Mouse (Mus musculus) midbrain, postnatal 0 days (tissue): Measurements from ENCODE around the gene App. TPM values are rescaled to one million over a fixed set of nuclear protein-coding genes. Genes with fewer than 3 reads are reported as not detected.
A peak's percentile ranks its signal among the peaks of the same experiment; 100 is the strongest.

ENCODE experiments used
- ATAC-seq: fragments of 200-750 bp; cut with Nextera tagmentation; 2 replicates; pipeline ENCODE4 v1.8.0; 2017; ENCODE audit warnings: moderate number of reproducible peaks, mild to moderate bottlenecking, moderate TSS enrichment, moderate library complexity; ENCODE audit not compliant: low FRiP score
- DNase-seq: peaks from one replicate; pipeline ENCODE4 v3.0.0-alpha.2; 2015; ENCODE audit warnings: low spot score
- H3K27ac ChIP-seq: fragments of 300-500 bp; sonication (generic); 2 replicates; pipeline ENCODE4 v1.5.1; 2014; ENCODE audit warnings: low read depth, mild to moderate bottlenecking, low read length, mixed read lengths
- H3K27me3 ChIP-seq: fragments of 300-500 bp; sonication (generic); 2 replicates; pipeline ENCODE4 v1.6.1; 2014; ENCODE audit warnings: low read length, control low read depth, mixed read lengths; ENCODE audit not compliant: insufficient read depth
- H3K36me3 ChIP-seq: fragments of 300-500 bp; sonication (generic); 2 replicates; pipeline ENCODE4 v1.6.1; 2014; ENCODE audit warnings: low read length, control low read depth, mixed read lengths; ENCODE audit not compliant: insufficient read depth
- H3K4me1 ChIP-seq: fragments of 300-500 bp; sonication (generic); 2 replicates; pipeline ENCODE4 v1.6.1; 2014; ENCODE audit warnings: mild to moderate bottlenecking, control low read depth, antibody characterized with exemption, low read length, mixed read lengths; ENCODE audit not compliant: insufficient read depth
- H3K4me2 ChIP-seq: fragments of 300-500 bp; sonication (generic); 2 replicates; pipeline ENCODE4 v1.6.1; 2014; ENCODE audit warnings: low read depth, mild to moderate bottlenecking, low read length, mixed read lengths; ENCODE audit not compliant: poor library complexity, severe bottlenecking
- H3K4me3 ChIP-seq: fragments of 300-500 bp; sonication (generic); 2 replicates; pipeline ENCODE4 v1.5.1; 2014; ENCODE audit warnings: low read depth, mild to moderate bottlenecking, low read length, moderate library complexity
- H3K9ac ChIP-seq: fragments of 300-500 bp; sonication (generic); replicated peaks from 2 replicates; pipeline ENCODE4 v1.6.1; 2014; ENCODE audit warnings: mild to moderate bottlenecking, low read length, moderate library complexity, mixed read lengths; ENCODE audit not compliant: poor library complexity, severe bottlenecking
- H3K9me3 ChIP-seq: fragments of 300-500 bp; sonication (generic); 2 replicates; pipeline ENCODE4 v1.6.1; 2016; ENCODE audit warnings: low read length, control low read depth
- CTCF ChIP-seq: IDR thresholded peaks from 2 replicates; pipeline ENCODE4 v1.5.1; 2016; ENCODE audit warnings: antibody characterized with exemption, mild to moderate bottlenecking
- WGBS: fragments of 180-500 bp; shearing (Covaris S2); extraction: QIAGEN DNeasy Blood & Tissue Kit; methylation state at CpG from one replicate; pipeline ENCODE4 v1.1.7; 2014; 5-methylcytosine and 5-hydroxymethylcytosine counted together
- polyA plus RNA-seq: library from polyadenylated mRNA; unstranded; fragments of >200 nt; fragmentation: Nextera tagmentation; extraction: Ambion mirVana; gene quantifications from 2 replicates; pipeline ENCODE4 v1.2.1, GENCODE M21; 2015
- total RNA-seq: library from RNA; depleted of rRNA; stranded (reverse); fragments of >200 nt; gene quantifications from 2 replicates; pipeline ENCODE4 v1.2.3, GENCODE M21; 2014

App gene
- total and polyA plus RNA-seq, 2 experiments from 2014 or later, result 511 to 597 TPM

GRCm38 (mm10) chr16:85143863-85144262, 29.7 kb downstream of the App start:
- Histone ChIP-seq H3K4me2 (no peak overlapping the region), H3K4me3 (no peak overlapping the region), H3K9me3 (no peaks in the 10 kb centered on the region), H3K27me3 (no peaks in the 10 kb centered on the region), H3K4me1 (no peaks in the 10 kb centered on the region), H3K9ac (no peak overlapping the region), H3K36me3 (peaks cover 3% of the 10 kb centered on the region), H3K27ac (no peak overlapping the region)
- WGBS, result 87% methylated on average over 3 of the region's 3 CpGs
- ATAC-seq (no peak), DNase-seq (no peak)
- no peak for TF ChIP-seq CTCF

DNA sequence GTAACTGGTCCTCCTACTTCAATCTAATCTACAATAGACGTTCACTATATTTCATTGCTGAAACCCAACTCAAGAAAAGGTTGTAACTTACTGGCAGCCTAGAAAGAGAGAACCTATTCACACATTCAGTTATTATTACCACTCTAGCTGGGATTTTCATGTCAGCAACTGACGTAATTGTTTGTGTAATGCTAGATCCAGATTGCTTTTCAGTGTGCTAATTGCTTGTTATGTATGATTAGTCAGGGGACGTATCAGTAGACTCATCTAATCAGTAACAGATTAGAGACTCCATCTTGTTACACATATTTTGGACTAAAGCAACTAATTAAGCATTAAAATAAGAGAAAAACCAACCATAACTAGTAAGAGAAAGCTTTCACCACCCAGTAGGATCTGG, 30.4 kb downstream of the App start:
- no peak overlapping the region for H3K4me2 ChIP-seq
- H3K4me3 ChIP-seq, result no peak overlapping the region
- no peaks in the 10 kb centered on the region; the same call in 1 of the 2 replicates for H3K36me3 ChIP-seq
- H3K9ac ChIP-seq, result no peak overlapping the region
- DNase-seq (no peak), ATAC-seq (no peak)
- no peaks in the 10 kb centered on the region for H3K4me1 ChIP-seq
- no peaks in the 10 kb centered on the region for H3K9me3 ChIP-seq
- TF ChIP-seq CTCF, result no peak
- no peak overlapping the region for H3K27ac ChIP-seq
- WGBS, result 73% methylated on average over 3 of the region's 3 CpGs
- no peaks in the 10 kb centered on the region for H3K27me3 ChIP-seq

DNA sequence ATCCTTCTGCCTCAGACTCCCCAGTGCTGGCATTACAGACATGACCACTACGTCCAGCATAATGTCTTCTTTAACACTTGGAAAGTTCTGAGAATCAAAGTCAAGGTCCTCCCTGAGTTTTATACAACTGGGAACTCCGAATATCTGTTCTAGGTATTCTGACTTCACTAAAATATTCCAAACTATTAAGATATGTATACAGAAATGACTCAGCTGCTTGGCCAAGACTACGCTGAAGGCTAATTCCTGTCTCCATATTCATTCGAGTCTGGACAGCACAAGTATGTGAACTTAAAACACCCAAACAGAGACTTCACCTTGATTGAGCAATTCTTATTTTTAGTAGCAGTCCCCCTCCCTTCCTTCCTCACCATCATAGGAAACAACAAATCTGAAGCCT, 32.2 kb downstream of the App start:
- H3K4me3 ChIP-seq, result no peak overlapping the region
- no peaks in the 10 kb centered on the region for H3K27me3 ChIP-seq
- 94% methylated on average over 4 of the region's 4 CpGs for WGBS
- no peaks in the 10 kb centered on the region for H3K36me3 ChIP-seq
- DNase-seq (no peak), ATAC-seq (no peak)
- no peaks in the 10 kb centered on the region for H3K9me3 ChIP-seq
- H3K27ac ChIP-seq, result no peak overlapping the region
- no peak overlapping the region for H3K4me2 ChIP-seq
- no peaks in the 10 kb centered on the region for H3K4me1 ChIP-seq
- no peak overlapping the region for H3K9ac ChIP-seq
- no peak for TF ChIP-seq CTCF

DNA sequence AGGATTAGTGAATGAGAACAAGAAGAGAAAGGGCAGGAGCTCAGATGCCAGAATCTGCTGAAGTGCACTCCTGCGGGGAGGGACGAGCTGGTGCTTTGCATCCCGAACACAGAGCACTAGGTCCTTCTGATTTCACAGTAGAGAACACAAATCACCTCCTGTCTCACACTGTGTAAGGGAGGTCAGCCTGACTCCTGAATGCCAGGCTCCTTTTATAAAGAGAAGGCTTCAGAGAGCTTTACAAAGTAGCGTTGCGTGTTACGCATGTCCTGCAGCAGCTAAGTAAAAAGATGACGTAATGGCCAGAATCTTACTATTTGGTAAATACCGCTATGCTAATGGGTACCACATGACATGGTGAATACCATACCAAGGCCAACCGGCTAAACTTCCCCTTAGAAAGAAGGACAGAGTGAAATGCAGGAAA, 34.4 kb downstream of the App start:
- H3K36me3 ChIP-seq, result no peaks in the 10 kb centered on the region
- H3K4me1 ChIP-seq, result no peaks in the 10 kb centered on the region
- no peak overlapping the region for H3K4me3 ChIP-seq
- WGBS, result 22% methylated on average over 9 of the region's 9 CpGs
- H3K27ac ChIP-seq, result no peak overlapping the region
- no peaks in the 10 kb centered on the region for H3K9me3 ChIP-seq
- DNase-seq, result no peak
- no peak overlapping the region for H3K9ac ChIP-seq
- no peak overlapping the region for H3K4me2 ChIP-seq
- TF ChIP-seq CTCF, result no peak
- H3K27me3 ChIP-seq, result no peaks in the 10 kb centered on the region
- ATAC-seq, result peak; percentile 62; the same call in 1 of the 2 replicates

GRCm38 (mm10) chr16:85137348-85137747, 36.2 kb downstream of the App start:
- no peak for ATAC-seq
- no peaks in the 10 kb centered on the region for H3K36me3 ChIP-seq
- H3K4me2 ChIP-seq, result no peak overlapping the region
- DNase-seq, result no peak
- H3K4me3 ChIP-seq, result no peak overlapping the region
- no peak overlapping the region for H3K9ac ChIP-seq
- no peak overlapping the region; the same call in 1 of the 2 replicates for H3K27ac ChIP-seq
- WGBS, result 59% methylated on average over 11 of the region's 11 CpGs
- no peaks in the 10 kb centered on the region for H3K27me3 ChIP-seq
- no peaks in the 10 kb centered on the region for H3K9me3 ChIP-seq
- no peak for TF ChIP-seq CTCF
- no peaks in the 10 kb centered on the region for H3K4me1 ChIP-seq

DNA sequence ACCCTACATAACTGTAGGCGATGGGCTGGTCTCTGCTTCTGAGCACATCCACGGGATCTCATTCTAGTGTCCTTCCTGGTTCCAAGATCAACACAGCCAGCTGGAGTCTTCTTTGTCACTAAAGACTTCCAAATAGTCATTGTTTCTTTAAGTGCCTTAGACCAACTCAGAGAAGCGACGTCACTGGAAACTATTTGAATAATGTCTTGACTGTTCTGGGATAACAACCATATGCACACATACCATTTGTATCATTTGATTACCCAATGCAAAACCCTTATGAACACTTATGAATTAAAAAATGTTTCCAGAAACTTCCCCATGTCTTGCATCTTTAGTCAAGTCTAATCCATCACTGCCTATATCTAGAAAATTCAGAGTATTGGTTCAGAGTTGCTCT, 37.5 kb downstream of the App start:
- ATAC-seq (no peak), DNase-seq (no peak)
- WGBS, result 84% methylated on average over 4 of the region's 4 CpGs
- Histone ChIP-seq H3K4me1 (no peaks in the 10 kb centered on the region), H3K9ac (no peak overlapping the region), H3K27me3 (no peaks in the 10 kb centered on the region), H3K4me3 (no peak overlapping the region), H3K36me3 (no peaks in the 10 kb centered on the region), H3K9me3 (no peaks in the 10 kb centered on the region), H3K4me2 (no peak overlapping the region), H3K27ac (no peak overlapping the region)
- no peak for TF ChIP-seq CTCF
